Mouse (Mus musculus) gastrocnemius, postnatal 4 days (tissue): ENCODE data around the gene Map1s. TPM values are rescaled to one million over a fixed set of nuclear protein-coding genes. Genes with fewer than 3 reads are reported as not detected.
"Not testable (repeated sequence)": the region's sequence is repeated elsewhere in the genome, so short reads cannot be mapped to it uniquely, and the experiment has no call there.

Experiments used
- DNase-seq, 2 experiments: peaks; one replicate each; pipeline ENCODE4 v3.0.0; 2021 to 2022; ENCODE audit warnings: low spot score in 2 of 2, mixed read lengths in 2 of 2
- total RNA-seq, 2 experiments: library from RNA; stranded (reverse); gene quantifications; 2 replicates each; pipeline ENCODE4 v1.2.3; 2021

The Map1s gene
- total RNA-seq, 2 experiments from 2014 or later, result 36.1 to 38.1 TPM

- DNase-seq, result no peak
Observed at GRCm38 (mm10) chr8:70876382-70876781, 29.4 kb upstream of the Map1s start.

GRCm38 (mm10) chr8:70878178-70878577 is 27.6 kb upstream of the Map1s start:
- no peak for DNase-seq

- no peak for DNase-seq
Observed at GRCm38 (mm10) chr8:70879500-70879899, 26.2 kb upstream of the Map1s start.

GRCm38 (mm10) chr8:70880126-70880525 is 25.6 kb upstream of the Map1s start:
- DNase-seq, result peak in 1 of 2 experiments; percentile 30

GRCm38 (mm10) chr8:70880546-70880945 is 25.2 kb upstream of the Map1s start:
- DNase-seq, result no peak

- DNase-seq, result no peak
Observed at GRCm38 (mm10) chr8:70884186-70884585, 21.5 kb upstream of the Map1s start.

GRCm38 (mm10) chr8:70884683-70885082 is 21.0 kb upstream of the Map1s start:
- no peak for DNase-seq

GRCm38 (mm10) chr8:70885612-70886011 is 20.1 kb upstream of the Map1s start:
- no peak for DNase-seq

GRCm38 (mm10) chr8:70887669-70888068 is 18.1 kb upstream of the Map1s start:
- no peak for DNase-seq

GRCm38 (mm10) chr8:70890656-70891055 is 15.1 kb upstream of the Map1s start:
- DNase-seq, result no peak

- DNase-seq, result no peak
Observed at GRCm38 (mm10) chr8:70891356-70891755, 14.4 kb upstream of the Map1s start.

GRCm38 (mm10) chr8:70892022-70892895 is 13.5 kb upstream of the Map1s start, which contains the start of gene Slc5a5:
Gene Slc5a5, minus strand, starts transcription at chr8:70892757.
- DNase-seq, result no peak

- DNase-seq, result no peak
Observed at GRCm38 (mm10) chr8:70892896-70893655, 12.7 kb upstream of the Map1s start.

- DNase-seq, result peak; percentile 72 to 83
Observed at GRCm38 (mm10) chr8:70893656-70894384, 11.9 kb upstream of the Map1s start.

GRCm38 (mm10) chr8:70894385-70894720 is 11.4 kb upstream of the Map1s start:
- DNase-seq, result no peak

- DNase-seq, result no peak
Observed at GRCm38 (mm10) chr8:70894771-70895545, 10.8 kb upstream of the Map1s start.

- not testable (repeated sequence) for DNase-seq
Observed at GRCm38 (mm10) chr8:70895571-70896259, 10.0 kb upstream of the Map1s start.

GRCm38 (mm10) chr8:70896316-70897020 is 9.3 kb upstream of the Map1s start:
- no peak for DNase-seq

- DNase-seq, result peak; percentile 83 to 92
Observed at GRCm38 (mm10) chr8:70897021-70897680, 8.6 kb upstream of the Map1s start, which contains the start of gene Rpl18a. Gene Rpl18a, minus strand, starts transcription at chr8:70897412.
